Mouse (Mus musculus) forebrain, embryonic 10.5 days (tissue): ENCODE measurements around the gene Crispld2. TPM values are rescaled to one million over a fixed set of nuclear protein-coding genes. Genes with fewer than 3 reads are reported as not detected.
A peak's percentile ranks its signal among the peaks of the same experiment; 100 is the strongest.

Experiments used
- DNase-seq: peaks from one replicate; pipeline ENCODE4 v3.0.0-alpha.2; 2017; ENCODE audit warnings: low spot score; ENCODE audit errors: extremely low spot score
- H3K27ac ChIP-seq: fragments of 300-500 bp; sonication (generic); 2 replicates; pipeline ENCODE4 v1.5.1; 2016; ENCODE audit warnings: mild to moderate bottlenecking
- H3K27me3 ChIP-seq: fragments of 300-500 bp; sonication (generic); 2 replicates; pipeline ENCODE4 v1.6.1; 2016; ENCODE audit warnings: mild to moderate bottlenecking; ENCODE audit not compliant: poor library complexity, severe bottlenecking
- H3K36me3 ChIP-seq: fragments of 300-500 bp; sonication (generic); replicated peaks from 2 replicates; pipeline ENCODE4 v1.6.1; 2016; ENCODE audit warnings: mild to moderate bottlenecking, moderate library complexity
- H3K4me1 ChIP-seq: fragments of 300-500 bp; sonication (generic); 2 replicates; pipeline ENCODE4 v1.6.1; 2016
- H3K4me3 ChIP-seq: fragments of 300-500 bp; sonication (generic); 2 replicates; pipeline ENCODE4 v1.5.1; 2016; ENCODE audit warnings: mild to moderate bottlenecking, moderate library complexity
- H3K9me3 ChIP-seq: fragments of 300-500 bp; sonication (generic); 2 replicates; pipeline ENCODE4 v1.6.1; 2016; ENCODE audit warnings: mild to moderate bottlenecking, moderate library complexity
- WGBS: fragments of 180-500 bp; shearing (Covaris S2); methylation state at CpG from one replicate; pipeline ENCODE4 v1.1.7; 2016; 5-methylcytosine and 5-hydroxymethylcytosine counted together
- polyA plus RNA-seq: library from polyadenylated mRNA; unstranded; fragments of >200 nt; fragmentation: Nextera tagmentation; extraction: Ambion mirVana; gene quantifications from 2 replicates; pipeline ENCODE4 v1.2.1, GENCODE M21; 2016

Crispld2 gene
- polyA plus RNA-seq, 1 experiment from 2014 or later = 2.5 TPM

GRCm38 (mm10) chr8:120039313-120039919 is 47.2 kb downstream of the Crispld2 start:
- H3K4me1 ChIP-seq = peaks cover 35% of the 10 kb centered on the region
- no peaks in the 10 kb centered on the region for H3K27me3 ChIP-seq
- 84% methylated on average over 11 of the region's 11 CpGs for WGBS
- peak overlapping the region; percentile 15; the same call in 1 of the 2 replicates for H3K27ac ChIP-seq
- no peak for DNase-seq
- H3K4me3 ChIP-seq = no peak overlapping the region
- no peaks in the 10 kb centered on the region for H3K9me3 ChIP-seq
- H3K36me3 ChIP-seq = no peaks in the 10 kb centered on the region

GRCm38 (mm10) chr8:120040861-120041260 is 48.6 kb downstream of the Crispld2 start:
- DNase-seq = no peak
- no peaks in the 10 kb centered on the region for H3K9me3 ChIP-seq
- H3K27ac ChIP-seq = no peak overlapping the region
- no peaks in the 10 kb centered on the region for H3K36me3 ChIP-seq
- peaks cover 36% of the 10 kb centered on the region for H3K4me1 ChIP-seq
- 85% methylated on average over 1 of the region's 1 CpGs for WGBS
- no peaks in the 10 kb centered on the region for H3K27me3 ChIP-seq
- H3K4me3 ChIP-seq = no peak overlapping the region

- peaks cover 35% of the 10 kb centered on the region for H3K4me1 ChIP-seq
- DNase-seq = no peak
- no peak overlapping the region for H3K27ac ChIP-seq
- H3K9me3 ChIP-seq = no peaks in the 10 kb centered on the region
- no peak overlapping the region for H3K4me3 ChIP-seq
- H3K27me3 ChIP-seq = no peaks in the 10 kb centered on the region
- H3K36me3 ChIP-seq = no peaks in the 10 kb centered on the region
- 76% methylated on average over 10 of the region's 10 CpGs for WGBS
Measured at GRCm38 (mm10) chr8:120042542-120043312, 50.5 kb downstream of the Crispld2 start.

- Histone ChIP-seq H3K36me3 (no peaks in the 10 kb centered on the region), H3K27me3 (no peaks in the 10 kb centered on the region), H3K27ac (no peak overlapping the region), H3K4me3 (no peak overlapping the region), H3K4me1 (peaks cover 32% of the 10 kb centered on the region), H3K9me3 (no peaks in the 10 kb centered on the region)
- no peak for DNase-seq
- 90% methylated on average over 8 of the region's 8 CpGs for WGBS
Measured at GRCm38 (mm10) chr8:120044907-120045306, 52.7 kb downstream of the Crispld2 start.

- Histone ChIP-seq H3K4me3 (no peak overlapping the region), H3K27me3 (no peaks in the 10 kb centered on the region), H3K9me3 (no peaks in the 10 kb centered on the region), H3K27ac (no peak overlapping the region), H3K4me1 (peaks cover 38% of the 10 kb centered on the region), H3K36me3 (no peaks in the 10 kb centered on the region)
- WGBS = 68% methylated on average over 5 of the region's 5 CpGs
- DNase-seq = no peak
Measured at GRCm38 (mm10) chr8:120045471-120045870, 53.2 kb downstream of the Crispld2 start.

GRCm38 (mm10) chr8:120046258-120047020 is 54.2 kb downstream of the Crispld2 start:
- no peak for DNase-seq
- 76% methylated on average over 14 of the region's 14 CpGs for WGBS
- H3K27me3 ChIP-seq = no peaks in the 10 kb centered on the region
- no peaks in the 10 kb centered on the region for H3K9me3 ChIP-seq
- no peak overlapping the region for H3K4me3 ChIP-seq
- H3K36me3 ChIP-seq = no peaks in the 10 kb centered on the region
- peaks cover 45% of the 10 kb centered on the region for H3K4me1 ChIP-seq
- H3K27ac ChIP-seq = peak overlapping the region; percentile 66

- H3K4me1 ChIP-seq = peaks cover 40% of the 10 kb centered on the region
- WGBS = 80% methylated on average over 13 of the region's 13 CpGs
- H3K27me3 ChIP-seq = no peaks in the 10 kb centered on the region
- H3K9me3 ChIP-seq = no peaks in the 10 kb centered on the region
- no peak overlapping the region for H3K4me3 ChIP-seq
- DNase-seq = no peak
- no peaks in the 10 kb centered on the region for H3K36me3 ChIP-seq
- peak overlapping the region; percentile 21; the same call in 1 of the 2 replicates for H3K27ac ChIP-seq
Measured at GRCm38 (mm10) chr8:120049949-120050348, 57.7 kb downstream of the Crispld2 start.

- Histone ChIP-seq H3K9me3 (no peaks in the 10 kb centered on the region), H3K4me3 (no peak overlapping the region), H3K27ac (peak overlapping the region; percentile 21; the same call in 1 of the 2 replicates), H3K4me1 (peaks cover 36% of the 10 kb centered on the region), H3K27me3 (no peaks in the 10 kb centered on the region), H3K36me3 (no peaks in the 10 kb centered on the region)
- 80% methylated on average over 10 of the region's 10 CpGs for WGBS
- no peak for DNase-seq
Measured at GRCm38 (mm10) chr8:120050376-120050775, 58.1 kb downstream of the Crispld2 start.

GRCm38 (mm10) chr8:120051006-120051405 is 58.8 kb downstream of the Crispld2 start:
- H3K36me3 ChIP-seq = no peaks in the 10 kb centered on the region
- H3K27me3 ChIP-seq = no peaks in the 10 kb centered on the region
- H3K4me3 ChIP-seq = no peak overlapping the region
- H3K9me3 ChIP-seq = peaks cover under 1% of the 10 kb centered on the region; the same call in 1 of the 2 replicates
- H3K4me1 ChIP-seq = peaks cover 30% of the 10 kb centered on the region
- WGBS = 73% methylated on average over 4 of the region's 4 CpGs
- 0 out of 2 replicates have a peak overlapping the region, but pooled peaks have one; percentile 13 for H3K27ac ChIP-seq
- DNase-seq = no peak

- Histone ChIP-seq H3K27ac (no peak overlapping the region), H3K36me3 (no peaks in the 10 kb centered on the region), H3K4me3 (no peak overlapping the region), H3K4me1 (peaks cover 21% of the 10 kb centered on the region), H3K27me3 (no peaks in the 10 kb centered on the region), H3K9me3 (peaks cover 10% of the 10 kb centered on the region; the same call in 1 of the 2 replicates)
- 86% methylated on average over 4 of the region's 4 CpGs for WGBS
- DNase-seq = no peak
Measured at GRCm38 (mm10) chr8:120051908-120052307, 59.7 kb downstream of the Crispld2 start.

GRCm38 (mm10) chr8:120052318-120052717 is 60.1 kb downstream of the Crispld2 start:
- Histone ChIP-seq H3K4me1 (peaks cover 18% of the 10 kb centered on the region), H3K36me3 (no peaks in the 10 kb centered on the region), H3K4me3 (no peak overlapping the region), H3K9me3 (peaks cover 10% of the 10 kb centered on the region; the same call in 1 of the 2 replicates), H3K27me3 (no peaks in the 10 kb centered on the region), H3K27ac (no peak overlapping the region)
- no peak for DNase-seq
- 87% methylated on average over 8 of the region's 8 CpGs for WGBS

GRCm38 (mm10) chr8:120054833-120055232 is 62.6 kb downstream of the Crispld2 start:
- no peak for DNase-seq
- Histone ChIP-seq H3K27me3 (no peaks in the 10 kb centered on the region), H3K9me3 (peaks cover 10% of the 10 kb centered on the region; the same call in 1 of the 2 replicates), H3K4me3 (no peak overlapping the region), H3K27ac (no peak overlapping the region), H3K36me3 (no peaks in the 10 kb centered on the region), H3K4me1 (peaks cover 14% of the 10 kb centered on the region)
- 79% methylated on average over 3 of the region's 3 CpGs for WGBS
